Mouse (Mus musculus): Measurements from ENCODE around the gene Trim71. TPM values are rescaled to one million over a fixed set of nuclear protein-coding genes. Genes with fewer than 3 reads are reported as not detected.

Gene Trim71
- polyA plus RNA-seq, 1 experiment from 2014 or later = 5.9 TPM

DNA sequence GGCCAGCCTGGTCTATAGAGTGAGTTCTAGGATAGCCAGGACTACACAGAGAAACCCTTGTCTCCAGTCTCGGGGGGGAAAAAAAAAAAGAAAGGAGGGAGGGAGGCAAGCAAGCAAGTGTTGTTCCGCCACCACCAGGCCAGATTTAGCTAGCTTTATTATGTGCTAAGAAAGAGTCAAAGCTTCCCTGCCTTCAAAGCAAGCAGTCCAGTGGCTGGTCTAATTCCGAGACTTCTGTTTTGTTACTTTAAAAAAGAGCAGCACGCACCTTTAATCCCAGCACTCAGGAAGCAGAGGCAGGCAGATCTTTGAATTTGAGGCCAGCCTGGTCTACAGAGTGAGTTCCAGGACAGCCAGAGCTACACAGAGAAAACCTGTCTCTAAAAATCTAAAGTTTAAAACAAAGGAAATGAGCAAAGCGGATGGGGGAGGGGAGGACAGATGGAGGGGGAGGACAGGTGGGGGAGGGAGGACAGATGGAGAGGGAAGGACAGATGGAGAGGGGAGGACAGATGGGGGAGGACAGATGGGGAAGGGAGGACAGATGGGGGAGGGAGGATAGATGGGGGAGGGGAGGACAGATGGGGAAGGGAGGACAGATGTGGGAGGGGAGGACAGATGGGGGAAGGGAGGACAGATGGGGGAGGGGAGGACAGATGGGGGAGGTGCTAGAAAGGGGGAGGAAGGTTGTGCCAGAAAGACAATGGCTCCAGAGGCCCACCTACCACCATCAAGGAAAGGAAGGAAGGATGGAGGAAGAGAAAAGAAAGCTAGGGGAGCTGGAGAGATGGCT lies 4.7 kb upstream of the Trim71 start:
- WGBS = 89% methylated on average over 5 of the region's 5 CpGs

DNA sequence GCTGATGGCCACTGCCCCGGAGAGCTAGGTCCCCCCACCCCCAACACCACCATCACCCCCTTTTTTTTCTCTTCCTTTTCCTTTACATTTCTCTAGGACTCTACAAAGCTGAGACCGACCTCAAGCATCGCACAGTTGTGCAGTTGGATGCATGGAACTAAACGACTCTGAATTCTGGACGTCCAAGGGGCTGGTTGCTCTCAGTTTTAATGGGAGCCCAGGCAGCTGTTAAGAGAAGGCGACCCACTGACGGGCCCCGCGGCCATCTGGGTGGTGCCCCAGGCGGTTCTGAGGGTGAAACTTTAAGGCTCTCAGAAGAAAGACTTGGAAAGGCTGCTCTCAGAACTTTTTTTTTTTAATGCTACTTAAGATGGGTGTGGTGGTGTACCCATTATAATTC lies 498 bp upstream of the Trim71 start:
- WGBS = under 1% methylated on average over 10 of the region's 10 CpGs
- H3K27me3 ChIP-seq (ENCODE audit: poor library complexity, severe bottlenecking) = peaks cover 10% of the 10 kb centered on the region; the same call in 1 of the 2 replicates

More for the DNA sequence above, 4.7 kb upstream of the Trim71 start:
- no peaks in the 10 kb centered on the region for H3K36me3 ChIP-seq (replicated peaks)
- H3K27ac ChIP-seq = no peak overlapping the region
- peaks cover 13% of the 10 kb centered on the region for H3K4me1 ChIP-seq
- H3K4me3 ChIP-seq = no peak overlapping the region
- DNase-seq (ENCODE audit: extremely low spot score, low spot score) = no peak
- no peaks in the 10 kb centered on the region for H3K27me3 ChIP-seq (ENCODE audit: poor library complexity, severe bottlenecking)
- peaks cover 3% of the 10 kb centered on the region; the same call in 1 of the 2 replicates for H3K9me3 ChIP-seq

GRCm38 (mm10) chr9:114562919-114563751 lies 1.0 kb downstream of the Trim71 start:
- peak overlapping the region; percentile 82 for H3K4me3 ChIP-seq
- no peaks in the 10 kb centered on the region for H3K36me3 ChIP-seq (replicated peaks)
- H3K27ac ChIP-seq = peak overlapping the region; percentile 99
- peaks cover 3% of the 10 kb centered on the region; the same call in 1 of the 2 replicates for H3K9me3 ChIP-seq
- WGBS = under 1% methylated on average over 121 of the region's 122 CpGs
- peak; percentile 64 for DNase-seq (ENCODE audit: extremely low spot score, low spot score)
- H3K4me1 ChIP-seq = peaks cover 57% of the 10 kb centered on the region
- H3K27me3 ChIP-seq (ENCODE audit: poor library complexity, severe bottlenecking) = peaks cover 10% of the 10 kb centered on the region; the same call in 1 of the 2 replicates

More for the DNA sequence above, 498 bp upstream of the Trim71 start:
- DNase-seq (ENCODE audit: extremely low spot score, low spot score) = no peak
- Histone ChIP-seq H3K36me3 (replicated peaks) (no peaks in the 10 kb centered on the region), H3K9me3 (peaks cover 3% of the 10 kb centered on the region; the same call in 1 of the 2 replicates), H3K4me3 (peak overlapping the region; percentile 82), H3K4me1 (peaks cover 42% of the 10 kb centered on the region), H3K27ac (peak overlapping the region; percentile 99)

DNA sequence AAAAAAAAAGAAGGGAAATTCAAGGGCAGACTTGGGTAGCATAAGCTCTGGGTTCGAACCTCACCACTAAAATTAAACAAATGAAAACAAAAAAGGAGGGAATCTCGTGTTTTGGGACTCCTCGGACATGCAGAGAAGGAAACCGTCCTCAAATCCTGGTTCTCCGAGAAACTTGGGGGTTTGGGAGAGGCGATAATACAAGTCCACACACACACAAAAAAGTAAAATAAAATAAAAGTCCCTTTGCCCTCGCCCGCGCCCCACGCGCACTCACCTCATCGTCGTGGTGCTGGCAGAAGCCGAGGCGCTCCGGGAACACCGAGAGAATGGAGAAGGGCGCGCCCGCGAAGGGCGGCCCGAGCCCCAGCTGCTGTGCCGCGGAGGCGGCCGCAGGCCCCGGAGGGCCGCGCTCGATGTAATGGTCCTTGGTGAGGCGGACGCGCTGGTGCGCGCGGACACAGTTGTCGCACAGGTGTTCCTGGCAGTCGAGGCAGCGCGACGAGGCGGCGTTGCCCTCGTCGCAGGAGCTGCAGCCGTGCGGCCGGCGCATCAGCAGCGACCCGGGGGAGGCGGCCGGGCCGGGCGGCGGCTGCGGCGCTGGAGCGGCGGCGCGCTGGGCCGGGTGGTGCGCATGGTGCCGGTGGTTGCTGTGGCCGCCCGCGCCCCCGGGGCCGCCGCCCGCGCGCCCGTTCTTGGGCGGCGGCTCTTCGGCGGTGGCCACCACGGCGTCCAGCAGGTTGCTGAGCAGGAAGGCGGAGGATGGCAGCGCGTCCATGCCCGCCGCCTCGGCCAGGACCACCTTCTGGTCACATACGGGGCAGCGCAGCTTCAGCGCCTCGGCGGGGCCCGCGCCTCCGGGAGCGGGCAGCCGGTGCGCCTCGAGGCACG lies 1.9 kb downstream of the Trim71 start:
- peak overlapping the region; percentile 99 for H3K27ac ChIP-seq
- DNase-seq (ENCODE audit: extremely low spot score, low spot score) = peak; percentile 55
- H3K27me3 ChIP-seq (ENCODE audit: poor library complexity, severe bottlenecking) = peaks cover 10% of the 10 kb centered on the region; the same call in 1 of the 2 replicates
- peaks cover 65% of the 10 kb centered on the region for H3K4me1 ChIP-seq
- H3K4me3 ChIP-seq = peak overlapping the region; percentile 82
- H3K9me3 ChIP-seq = peaks cover 3% of the 10 kb centered on the region; the same call in 1 of the 2 replicates
- under 1% methylated on average over 101 of the region's 101 CpGs for WGBS
- no peaks in the 10 kb centered on the region for H3K36me3 ChIP-seq (replicated peaks)

- Histone ChIP-seq H3K4me1 (peaks cover 71% of the 10 kb centered on the region), H3K4me3 (peak overlapping the region; percentile 82), H3K27me3 (ENCODE audit: poor library complexity, severe bottlenecking) (peaks cover 10% of the 10 kb centered on the region; the same call in 1 of the 2 replicates), H3K36me3 (replicated peaks) (no peaks in the 10 kb centered on the region; the same call in 1 of the 2 replicates), H3K27ac (peak overlapping the region; percentile 99), H3K9me3 (no peaks in the 10 kb centered on the region)
- WGBS = under 1% methylated on average over 12 of the region's 12 CpGs
- DNase-seq (ENCODE audit: extremely low spot score, low spot score) = peak; percentile 58
These were observed 2.5 kb downstream of the Trim71 start for GRCm38 (mm10) chr9:114561671-114561971.

DNA sequence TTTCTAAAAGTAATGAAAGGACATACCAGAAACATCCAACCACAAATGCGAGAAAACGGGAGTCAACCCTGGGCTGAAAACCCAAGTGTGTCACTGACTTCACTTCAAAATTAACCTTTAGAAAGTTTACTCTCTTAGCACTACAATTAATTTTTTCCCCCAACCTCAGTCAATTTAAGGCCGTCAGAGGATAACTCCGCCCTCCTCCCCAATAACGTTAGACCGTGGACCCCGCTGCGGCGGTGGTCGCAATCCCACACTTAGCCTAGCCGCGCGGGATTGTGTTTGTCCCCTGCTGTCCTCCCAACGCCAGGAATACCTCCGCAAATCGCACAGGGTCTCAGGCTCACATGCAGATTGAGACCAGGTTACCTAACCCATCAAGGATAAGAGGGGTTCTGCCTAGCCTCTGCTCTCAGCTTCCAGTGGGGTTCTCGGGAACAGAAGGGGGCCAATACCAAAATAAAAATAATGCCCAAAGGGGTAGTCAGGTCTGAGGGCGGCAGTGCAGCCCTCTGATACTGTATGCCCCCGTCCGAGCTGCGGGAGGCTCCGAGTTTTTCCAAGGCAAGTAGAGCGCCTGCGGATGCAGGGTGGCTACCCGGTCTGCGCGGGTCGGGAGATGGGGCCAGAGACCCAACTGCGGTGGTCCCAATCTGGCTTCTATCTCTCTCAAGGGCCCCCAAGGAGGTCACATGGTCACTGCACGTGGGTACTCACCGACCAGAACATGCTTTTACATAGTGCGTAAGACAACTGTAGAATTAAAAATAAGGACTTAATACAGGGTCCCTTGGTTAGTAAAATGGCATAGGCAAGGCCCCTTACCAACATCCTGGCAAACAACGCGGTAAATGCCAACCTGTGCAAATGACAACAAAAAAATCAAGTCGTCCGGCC lies 3.1 kb downstream of the Trim71 start:
- peaks cover 10% of the 10 kb centered on the region; the same call in 1 of the 2 replicates for H3K27me3 ChIP-seq (ENCODE audit: poor library complexity, severe bottlenecking)
- DNase-seq (ENCODE audit: extremely low spot score, low spot score) = no peak

DNA sequence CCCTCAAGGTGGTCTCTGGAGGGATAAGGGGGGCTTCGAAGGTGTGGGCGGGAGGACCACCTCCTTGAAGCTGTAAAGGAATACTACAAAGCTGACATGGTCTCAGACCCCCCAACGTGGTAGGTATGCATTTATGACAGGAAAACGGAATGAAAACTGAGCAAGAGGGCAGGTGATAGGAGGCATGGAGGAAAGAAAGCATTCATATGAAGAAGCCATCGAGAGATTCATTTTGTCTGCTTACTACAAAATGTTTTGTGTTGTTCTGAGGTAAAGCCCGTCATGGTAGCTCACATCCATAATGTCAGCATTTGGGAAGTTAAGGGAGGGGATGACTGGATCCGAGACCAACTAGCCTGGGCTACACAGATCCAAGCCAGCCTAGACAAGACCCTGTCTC lies 4.0 kb downstream of the Trim71 start:
- Histone ChIP-seq H3K36me3 (replicated peaks) (no peaks in the 10 kb centered on the region; the same call in 1 of the 2 replicates), H3K9me3 (no peaks in the 10 kb centered on the region), H3K27me3 (ENCODE audit: poor library complexity, severe bottlenecking) (peaks cover 10% of the 10 kb centered on the region; the same call in 1 of the 2 replicates), H3K4me1 (peaks cover 78% of the 10 kb centered on the region), H3K27ac (0 out of 2 replicates have a peak overlapping the region, but pooled peaks have one; percentile 1), H3K4me3 (peak overlapping the region; percentile 82)
- WGBS = 12% methylated on average over 7 of the region's 7 CpGs
- no peak for DNase-seq (ENCODE audit: extremely low spot score, low spot score)

More for the DNA sequence above, 3.1 kb downstream of the Trim71 start:
- no peaks in the 10 kb centered on the region for H3K9me3 ChIP-seq
- no peaks in the 10 kb centered on the region; the same call in 1 of the 2 replicates for H3K36me3 ChIP-seq (replicated peaks)
- peak overlapping the region; percentile 99 for H3K27ac ChIP-seq
- H3K4me3 ChIP-seq = peak overlapping the region; percentile 82
- peaks cover 77% of the 10 kb centered on the region for H3K4me1 ChIP-seq
- WGBS = under 1% methylated on average over 36 of the region's 36 CpGs

GRCm38 (mm10) chr9:114557086-114557485 lies 7.1 kb downstream of the Trim71 start:
- no peak for DNase-seq (ENCODE audit: extremely low spot score, low spot score)
- Histone ChIP-seq H3K9me3 (no peaks in the 10 kb centered on the region), H3K4me1 (peaks cover 86% of the 10 kb centered on the region), H3K4me3 (no peak overlapping the region), H3K36me3 (replicated peaks) (peaks cover 19% of the 10 kb centered on the region), H3K27ac (no peak overlapping the region), H3K27me3 (ENCODE audit: poor library complexity, severe bottlenecking) (no peaks in the 10 kb centered on the region; the same call in 1 of the 2 replicates)
- WGBS = 15% methylated on average over 7 of the region's 7 CpGs

DNA sequence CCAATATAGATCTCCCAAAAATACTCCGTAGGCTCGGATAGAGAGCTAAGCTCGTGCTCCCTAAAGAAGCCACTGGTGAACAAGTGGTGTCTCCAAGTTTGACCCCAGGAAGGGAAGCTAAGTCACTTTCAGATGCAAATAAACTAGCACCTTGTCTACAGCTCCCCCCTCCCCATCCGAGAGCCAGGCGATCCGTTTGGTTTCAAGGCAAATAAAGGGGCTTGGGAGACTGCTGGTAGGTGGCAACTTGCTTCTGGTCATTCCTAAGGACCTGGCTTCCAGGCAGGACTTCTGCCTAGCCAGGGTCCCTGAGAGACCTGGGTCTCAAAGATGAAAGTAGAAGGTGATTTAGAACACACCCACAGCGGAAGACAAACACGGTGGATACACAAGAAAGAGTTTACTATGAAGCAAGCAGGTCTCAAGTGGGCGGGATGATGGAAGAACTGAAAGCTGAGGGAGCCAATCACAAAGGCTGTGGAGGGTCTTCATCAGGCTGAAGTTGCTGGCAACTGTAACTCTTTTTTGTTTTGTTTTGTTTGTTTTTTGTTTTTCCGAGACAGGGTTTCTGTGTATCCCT lies 7.8 kb downstream of the Trim71 start:
- Histone ChIP-seq H3K9me3 (no peaks in the 10 kb centered on the region), H3K36me3 (replicated peaks) (peaks cover 22% of the 10 kb centered on the region), H3K4me3 (no peak overlapping the region), H3K27me3 (ENCODE audit: poor library complexity, severe bottlenecking) (no peaks in the 10 kb centered on the region; the same call in 1 of the 2 replicates), H3K4me1 (peaks cover 84% of the 10 kb centered on the region), H3K27ac (no peak overlapping the region)
- 38% methylated on average over 10 of the region's 10 CpGs for WGBS
- DNase-seq (ENCODE audit: extremely low spot score, low spot score) = no peak

DNA sequence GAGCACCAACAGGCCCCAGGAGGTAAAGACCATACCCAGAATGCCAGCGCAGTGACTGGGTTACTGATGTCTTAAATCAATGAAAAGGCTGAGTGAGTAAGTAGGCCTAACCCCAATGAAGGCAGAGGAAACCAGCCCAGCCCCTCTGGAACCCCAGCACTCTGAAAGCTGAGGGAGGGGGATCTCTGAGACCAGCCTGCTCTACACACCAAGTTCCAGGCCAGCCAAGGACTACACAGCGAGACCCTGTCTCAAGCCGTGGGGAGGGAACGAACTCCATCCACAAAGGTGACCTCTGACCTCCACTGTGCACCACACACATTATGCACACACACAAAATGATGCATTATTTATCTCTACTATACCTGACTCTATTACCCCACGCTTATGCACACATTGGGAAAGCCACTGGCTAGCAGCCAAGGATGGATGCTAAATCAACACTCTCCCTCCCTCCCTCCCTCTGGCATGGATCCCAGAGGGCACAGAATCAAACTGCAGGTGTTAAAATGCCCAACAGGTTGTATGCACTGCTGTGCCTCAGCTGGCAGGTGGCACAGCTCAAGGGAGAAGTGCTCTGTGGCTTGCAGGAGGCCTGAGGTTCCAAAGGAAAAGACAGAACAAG lies 9.7 kb downstream of the Trim71 start:
- DNase-seq (ENCODE audit: extremely low spot score, low spot score) = no peak
- Histone ChIP-seq H3K36me3 (replicated peaks) (peaks cover 22% of the 10 kb centered on the region), H3K27me3 (ENCODE audit: poor library complexity, severe bottlenecking) (no peaks in the 10 kb centered on the region), H3K27ac (no peak overlapping the region), H3K9me3 (no peaks in the 10 kb centered on the region), H3K4me3 (no peak overlapping the region), H3K4me1 (peaks cover 82% of the 10 kb centered on the region)
- WGBS = 79% methylated on average over 5 of the region's 5 CpGs

GRCm38 (mm10) chr9:114553828-114554227 lies 10.3 kb downstream of the Trim71 start:
- Histone ChIP-seq H3K27ac (no peak overlapping the region), H3K9me3 (no peaks in the 10 kb centered on the region), H3K4me3 (no peak overlapping the region), H3K4me1 (peaks cover 82% of the 10 kb centered on the region), H3K27me3 (ENCODE audit: poor library complexity, severe bottlenecking) (no peaks in the 10 kb centered on the region), H3K36me3 (replicated peaks) (peaks cover 22% of the 10 kb centered on the region)
- DNase-seq (ENCODE audit: extremely low spot score, low spot score) = no peak
